Mouse (Mus musculus): ENCODE measurements around the gene Chtf18. TPM values are rescaled to one million over a fixed set of nuclear protein-coding genes. Genes with fewer than 3 reads are reported as not detected.
"Not testable (repeated sequence)": the region's sequence is repeated elsewhere in the genome, so short reads cannot be mapped to it uniquely, and the experiment has no call there.

Gene Chtf18
- polyA plus RNA-seq, 1 experiment from 2014 or later = 24.8 TPM

DNA sequence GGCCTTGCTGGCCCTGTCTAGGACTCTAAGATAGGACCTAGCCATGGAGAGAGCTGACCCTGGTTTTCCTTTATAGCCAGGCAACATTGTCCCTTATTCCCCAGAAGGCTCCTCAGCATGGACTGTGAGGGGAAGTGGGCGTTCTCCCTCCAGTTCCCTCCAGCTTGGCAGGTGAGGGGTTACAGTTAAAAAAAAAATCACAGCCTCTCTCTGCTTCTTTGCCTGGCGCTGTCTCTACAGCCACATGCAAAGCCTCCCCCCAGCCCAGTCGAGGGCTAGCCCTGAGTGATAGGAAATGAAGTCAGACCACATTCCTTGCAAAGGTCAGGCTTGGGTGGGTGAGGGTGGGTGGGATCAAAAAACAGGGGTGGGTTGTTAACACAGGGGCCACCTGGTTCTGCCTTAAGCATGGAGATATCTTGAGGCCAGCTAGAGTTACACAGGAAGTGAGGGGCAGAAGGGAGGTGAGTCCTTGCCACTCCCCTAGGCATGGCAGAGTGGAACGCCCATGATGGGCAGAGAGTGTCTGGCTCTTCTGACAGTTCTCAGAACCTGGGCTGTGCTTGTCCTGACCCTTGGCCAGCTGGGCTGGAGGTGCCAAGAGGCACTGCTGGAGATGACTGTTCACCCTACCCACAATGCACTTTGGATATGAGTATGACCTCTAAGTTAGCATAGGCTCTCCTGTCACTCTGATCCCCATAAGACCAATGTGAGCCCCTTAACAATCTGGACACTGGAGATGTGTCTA is 28.6 kb upstream of the Chtf18 start:
- Histone ChIP-seq H3K9me3 (replicated peaks) (no peaks in the 10 kb centered on the region), H3K4me3 (replicated peaks) (no peak overlapping the region), H3K4me2 (no peak overlapping the region), H3K36me3 (no peaks in the 10 kb centered on the region), H3K27ac (no peak overlapping the region), H3K4me1 (replicated peaks) (no peaks in the 10 kb centered on the region), H3K9ac (no peak overlapping the region), H3K27me3 (0 out of 2 replicates have a peak, but pooled peaks cover 3% of the 10 kb centered on the region)
- no peak for DNase-seq
- 22% methylated on average over 4 of the region's 4 CpGs for WGBS (ENCODE audit: insufficient replicate concordance)
- no peak for ATAC-seq (ENCODE audit: low read depth)

DNA sequence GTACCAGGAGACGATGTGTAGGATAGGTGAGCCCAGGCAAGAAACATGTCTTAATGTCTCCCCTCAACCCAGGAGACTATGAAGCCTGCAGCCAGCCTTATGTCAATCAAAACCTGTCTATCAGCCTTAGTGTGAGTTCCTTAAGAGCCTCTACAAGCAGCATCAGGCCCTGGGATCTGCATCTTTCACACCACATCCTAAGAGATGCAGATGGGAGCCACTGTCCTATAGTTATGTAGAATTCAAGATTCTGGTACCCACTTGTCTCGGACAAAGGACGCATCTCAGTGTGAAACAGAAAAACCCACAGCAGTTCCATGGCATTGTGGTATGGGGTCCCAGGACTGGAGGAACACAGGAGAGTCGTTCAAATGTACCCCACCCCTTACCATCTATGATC is 27.9 kb upstream of the Chtf18 start:
- H3K9me3 ChIP-seq (replicated peaks) = no peaks in the 10 kb centered on the region
- no peak for ATAC-seq (ENCODE audit: low read depth)

DNA sequence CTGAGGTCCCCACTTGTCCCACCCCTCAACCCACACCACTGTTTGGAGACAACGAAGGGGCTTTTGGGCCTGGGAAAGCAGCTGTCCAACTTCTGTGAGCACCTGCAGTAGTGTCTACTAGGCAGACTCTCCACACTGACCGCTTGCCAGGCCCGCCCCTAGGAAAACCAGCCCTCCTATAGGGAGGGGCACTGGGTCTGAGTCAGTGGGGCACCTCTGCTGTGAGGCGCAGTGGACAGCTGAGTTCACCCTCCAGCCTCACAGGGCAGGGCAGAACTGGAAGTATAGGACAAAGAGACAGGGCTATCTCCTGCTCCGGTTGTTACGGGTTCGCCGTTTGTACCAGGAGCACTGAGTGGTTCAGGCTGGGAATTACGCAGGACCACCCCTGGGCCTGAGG is 27.0 kb upstream of the Chtf18 start, which contains the start of gene Msln:
Gene Msln (minus strand): TSS at position 138 of the 400 bp plus-strand sequence.
- Histone ChIP-seq H3K4me2 (no peak within 1 kb of the TSS), H3K36me3 (no peaks in the 10 kb centered on the region), H3K27ac (no peak within 1 kb of the TSS), H3K9ac (no peak within 1 kb of the TSS), H3K4me3 (replicated peaks) (no peak within 1 kb of the TSS), H3K27me3 (0 out of 2 replicates have a peak, but pooled peaks cover 5% of the 10 kb centered on the region), H3K9me3 (replicated peaks) (no peaks in the 10 kb centered on the region), H3K4me1 (replicated peaks) (no peaks in the 10 kb centered on the region)
- 72% methylated on average over 9 of the region's 9 CpGs for WGBS (ENCODE audit: insufficient replicate concordance)
- DNase-seq = no peak
- no peak for ATAC-seq (ENCODE audit: low read depth)

More for the DNA sequence above, 27.9 kb upstream of the Chtf18 start:
- H3K27ac ChIP-seq = no peak overlapping the region
- H3K36me3 ChIP-seq = no peaks in the 10 kb centered on the region
- H3K4me3 ChIP-seq (replicated peaks) = no peak overlapping the region
- 57% methylated on average over 4 of the region's 4 CpGs for WGBS (ENCODE audit: insufficient replicate concordance)
- H3K27me3 ChIP-seq = 0 out of 2 replicates have a peak, but pooled peaks cover 3% of the 10 kb centered on the region
- DNase-seq = no peak
- H3K4me2 ChIP-seq = no peak overlapping the region
- H3K4me1 ChIP-seq (replicated peaks) = no peaks in the 10 kb centered on the region
- H3K9ac ChIP-seq = no peak overlapping the region

DNA sequence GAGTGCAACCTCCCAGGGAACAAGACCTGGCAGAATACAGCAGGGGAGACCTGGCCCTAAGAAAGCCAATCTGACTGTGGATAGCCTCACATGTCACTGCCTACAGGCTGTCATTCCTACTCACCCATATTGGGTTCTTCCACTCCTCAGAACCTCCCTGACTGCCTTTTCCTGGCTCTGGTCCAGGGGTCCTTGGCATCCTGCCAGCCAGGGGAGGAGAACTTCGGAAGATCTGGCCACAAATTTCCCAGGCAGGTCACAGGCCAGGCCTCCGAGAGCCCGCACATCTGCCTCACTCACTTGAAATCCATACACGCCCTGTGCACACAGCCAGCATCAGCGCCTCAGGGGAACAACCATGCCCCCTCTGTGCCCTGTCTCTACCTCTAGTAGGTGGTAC is 24.2 kb upstream of the Chtf18 start:
- no peak overlapping the region for H3K9ac ChIP-seq
- no peak overlapping the region for H3K4me3 ChIP-seq (replicated peaks)
- no peak overlapping the region for H3K27ac ChIP-seq
- no peak for DNase-seq
- 0 out of 2 replicates have a peak, but pooled peaks cover 5% of the 10 kb centered on the region for H3K27me3 ChIP-seq
- H3K36me3 ChIP-seq = no peaks in the 10 kb centered on the region
- 50% methylated on average over 5 of the region's 5 CpGs for WGBS (ENCODE audit: insufficient replicate concordance)
- no peaks in the 10 kb centered on the region for H3K4me1 ChIP-seq (replicated peaks)
- no peaks in the 10 kb centered on the region for H3K9me3 ChIP-seq (replicated peaks)
- no peak for ATAC-seq (ENCODE audit: low read depth)
- H3K4me2 ChIP-seq = no peak overlapping the region

DNA sequence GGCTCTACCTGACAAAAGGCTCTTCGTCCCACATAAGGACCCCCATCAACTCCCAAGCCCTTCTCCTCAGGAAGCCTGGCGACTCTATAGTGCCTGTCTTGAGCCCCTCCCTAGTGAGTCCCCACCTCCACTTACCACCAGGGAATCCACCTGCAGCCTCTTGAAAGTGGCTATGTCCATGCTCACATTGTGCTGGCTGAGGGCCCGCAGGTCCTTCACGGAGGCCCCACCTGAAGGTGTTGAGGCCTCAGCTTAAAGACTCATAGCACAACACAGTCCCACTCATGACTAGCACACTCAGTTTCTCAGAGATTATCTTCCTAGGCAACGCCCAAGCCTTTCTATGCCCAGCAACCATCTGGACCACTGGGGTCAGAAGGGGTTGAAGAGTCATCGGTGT is 22.1 kb upstream of the Chtf18 start:
- Histone ChIP-seq H3K4me1 (replicated peaks) (no peaks in the 10 kb centered on the region), H3K36me3 (no peaks in the 10 kb centered on the region), H3K9me3 (replicated peaks) (no peaks in the 10 kb centered on the region), H3K27ac (no peak overlapping the region), H3K27me3 (0 out of 2 replicates have a peak, but pooled peaks cover 5% of the 10 kb centered on the region), H3K4me3 (replicated peaks) (no peak overlapping the region), H3K4me2 (no peak overlapping the region), H3K9ac (no peak overlapping the region)
- ATAC-seq (ENCODE audit: low read depth) (no peak), DNase-seq (no peak)
- 62% methylated on average over 6 of the region's 6 CpGs for WGBS (ENCODE audit: insufficient replicate concordance)

DNA sequence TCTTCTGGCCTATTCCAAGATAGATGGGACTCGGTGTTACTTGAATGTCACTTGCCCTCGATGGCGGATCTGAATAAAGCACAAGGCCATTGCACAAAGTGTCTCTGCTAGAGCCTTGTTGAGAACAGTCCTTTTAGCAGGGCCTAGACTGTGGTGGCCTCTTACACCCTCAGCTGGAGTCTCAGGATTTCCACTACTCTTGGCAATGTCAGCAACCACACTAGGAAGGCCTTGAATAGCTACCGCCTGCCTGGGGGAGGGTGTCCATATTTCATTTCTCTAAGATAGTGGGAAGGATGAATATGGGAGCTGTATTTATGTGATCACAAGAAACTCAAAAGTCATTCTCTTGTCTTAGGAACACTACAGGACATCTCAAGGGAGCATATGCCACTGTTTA is 21.0 kb upstream of the Chtf18 start:
- H3K4me2 ChIP-seq = no peak overlapping the region
- H3K4me3 ChIP-seq (replicated peaks) = no peak overlapping the region
- no peaks in the 10 kb centered on the region for H3K4me1 ChIP-seq (replicated peaks)
- no peak overlapping the region for H3K27ac ChIP-seq
- 75% methylated on average over 4 of the region's 4 CpGs for WGBS (ENCODE audit: insufficient replicate concordance)
- no peaks in the 10 kb centered on the region for H3K9me3 ChIP-seq (replicated peaks)
- DNase-seq (no peak), ATAC-seq (ENCODE audit: low read depth) (no peak)
- no peaks in the 10 kb centered on the region for H3K36me3 ChIP-seq
- H3K9ac ChIP-seq = no peak overlapping the region
- 0 out of 2 replicates have a peak, but pooled peaks cover 3% of the 10 kb centered on the region for H3K27me3 ChIP-seq

DNA sequence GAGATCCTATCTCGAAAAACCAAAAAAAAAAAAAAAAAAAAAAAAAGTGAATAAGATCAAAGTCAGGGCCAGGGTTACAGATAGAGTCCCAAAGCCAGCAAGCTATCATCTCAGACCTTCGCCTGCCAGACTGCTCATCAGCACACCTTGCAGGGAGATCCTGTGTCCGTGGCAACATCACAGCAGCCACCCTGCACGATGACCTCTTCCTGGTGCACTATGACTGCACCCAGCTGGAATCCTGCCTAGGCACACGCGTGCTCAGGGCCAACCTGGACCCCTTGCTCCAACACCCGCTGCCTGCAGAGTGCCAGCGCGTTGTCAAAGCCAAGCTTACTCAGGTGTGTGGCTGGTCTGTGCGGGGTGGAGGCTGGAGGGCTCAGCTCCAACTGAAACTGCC is 17.1 kb upstream of the Chtf18 start:
- no peak overlapping the region for H3K4me3 ChIP-seq (replicated peaks)
- no peak overlapping the region for H3K4me2 ChIP-seq
- H3K27me3 ChIP-seq = 0 out of 2 replicates have a peak, but pooled peaks cover 1% of the 10 kb centered on the region
- H3K9me3 ChIP-seq (replicated peaks) = no peaks in the 10 kb centered on the region
- H3K4me1 ChIP-seq (replicated peaks) = no peaks in the 10 kb centered on the region
- no peak for DNase-seq
- no peak overlapping the region for H3K27ac ChIP-seq
- no peaks in the 10 kb centered on the region for H3K36me3 ChIP-seq
- no peak for ATAC-seq (ENCODE audit: low read depth)
- no peak overlapping the region for H3K9ac ChIP-seq
- WGBS (ENCODE audit: insufficient replicate concordance) = 50% methylated on average over 10 of the region's 10 CpGs

DNA sequence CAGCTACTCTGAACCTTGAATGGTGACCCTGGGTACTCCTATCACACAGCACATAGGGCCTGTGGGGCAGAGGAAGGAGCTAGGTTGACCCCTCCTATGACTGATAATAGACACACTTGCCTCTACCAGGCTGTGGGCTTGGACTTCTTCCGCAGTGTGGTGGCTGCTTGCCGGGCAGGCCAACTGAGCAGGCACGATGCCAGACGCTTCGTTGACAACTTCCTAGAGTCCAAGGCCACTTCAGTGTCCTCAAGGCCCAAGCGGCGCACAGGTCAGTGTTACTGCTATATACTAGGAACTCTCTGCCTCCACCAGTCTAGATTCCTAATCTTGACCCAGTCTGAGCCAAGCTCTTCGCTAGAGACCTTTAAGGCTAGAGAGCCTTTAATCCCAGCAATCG is 16.6 kb upstream of the Chtf18 start:
- H3K9me3 ChIP-seq (replicated peaks) = no peaks in the 10 kb centered on the region
- DNase-seq = no peak
- H3K4me2 ChIP-seq = no peak overlapping the region
- 79% methylated on average over 9 of the region's 9 CpGs for WGBS (ENCODE audit: insufficient replicate concordance)
- no peak overlapping the region for H3K9ac ChIP-seq
- H3K27me3 ChIP-seq = no peaks in the 10 kb centered on the region
- H3K27ac ChIP-seq = no peak overlapping the region
- no peaks in the 10 kb centered on the region for H3K4me1 ChIP-seq (replicated peaks)
- no peak for ATAC-seq (ENCODE audit: low read depth)
- H3K36me3 ChIP-seq = no peaks in the 10 kb centered on the region
- H3K4me3 ChIP-seq (replicated peaks) = no peak overlapping the region

DNA sequence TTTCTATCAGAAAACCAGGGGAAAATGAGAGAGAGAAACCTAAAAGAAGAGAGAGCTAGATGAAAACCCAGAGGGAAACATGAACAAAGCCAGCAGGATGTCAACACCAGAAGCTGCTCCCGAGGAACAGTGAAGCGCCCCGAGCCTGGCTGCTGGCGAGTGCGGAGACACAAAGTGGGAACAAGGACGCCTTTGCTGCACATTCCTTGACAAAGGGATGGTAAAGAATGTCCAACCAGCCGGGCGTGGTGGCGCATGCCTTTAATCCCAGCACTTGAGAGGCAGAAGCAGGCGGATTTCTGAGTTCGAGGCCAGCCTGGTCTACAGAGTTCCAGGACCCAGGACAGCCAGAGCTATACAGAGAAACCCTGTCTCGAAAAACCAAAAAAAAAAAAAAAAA is 14.3 kb upstream of the Chtf18 start:
- not testable (repeated sequence) for H3K4me2 ChIP-seq; H3K4me1 ChIP-seq (replicated peaks); H3K36me3 ChIP-seq; H3K4me3 ChIP-seq (replicated peaks); H3K27ac ChIP-seq; H3K9ac ChIP-seq; H3K27me3 ChIP-seq; H3K9me3 ChIP-seq (replicated peaks); DNase-seq; ATAC-seq (ENCODE audit: low read depth)
- WGBS (ENCODE audit: insufficient replicate concordance) = 54% methylated on average over 12 of the region's 12 CpGs

DNA sequence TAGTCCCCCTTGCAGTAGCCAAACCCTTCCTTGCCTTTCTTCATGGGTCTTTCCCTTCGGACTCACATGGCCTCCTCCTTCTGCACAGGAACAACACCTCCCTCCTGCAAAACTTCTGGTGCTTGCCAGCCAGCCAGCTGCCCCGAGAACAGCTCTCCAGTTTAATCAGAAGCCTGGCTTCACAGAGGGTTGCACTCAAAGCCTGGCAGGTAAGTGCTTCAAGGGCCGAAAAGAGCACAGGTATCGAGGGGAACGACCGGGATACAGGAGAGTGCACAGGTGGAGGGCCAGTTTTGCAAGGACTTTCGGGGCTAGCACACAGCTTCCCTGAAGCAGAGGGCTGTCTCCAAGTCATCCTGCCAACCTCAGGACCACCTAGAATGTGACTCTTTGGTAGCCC is 11.6 kb upstream of the Chtf18 start:
- WGBS (ENCODE audit: insufficient replicate concordance) = 58% methylated on average over 7 of the region's 7 CpGs
- ATAC-seq (ENCODE audit: low read depth) = no peak

DNA sequence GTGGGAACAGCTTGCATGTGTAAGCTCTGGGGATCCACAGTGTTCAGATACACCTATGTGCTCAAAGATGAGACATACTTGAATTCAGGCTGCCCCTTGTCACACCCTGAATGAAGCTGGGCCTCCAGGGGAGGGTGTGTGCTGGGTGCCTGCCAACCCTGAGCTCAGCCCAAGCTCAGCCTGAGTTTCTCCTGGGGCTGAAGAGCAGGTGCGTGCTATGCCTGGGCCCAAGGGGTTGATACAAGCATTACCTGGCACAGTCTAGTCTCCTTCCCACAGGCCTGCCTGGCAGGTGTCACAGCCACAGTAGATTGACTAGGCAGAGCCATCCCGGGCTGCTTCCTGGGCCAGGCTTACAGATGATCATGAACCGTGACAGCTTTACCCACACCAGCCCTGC is 8.5 kb upstream of the Chtf18 start, which contains the start of gene Mslnl:
Gene Mslnl (plus strand): TSS at position 298 of the 400 bp plus-strand sequence.
- H3K9me3 ChIP-seq (replicated peaks) = no peaks in the 10 kb centered on the region
- ATAC-seq (ENCODE audit: low read depth) = no peak
- no peak within 1 kb of the TSS for H3K4me3 ChIP-seq (replicated peaks)
- H3K4me2 ChIP-seq = no peak within 1 kb of the TSS
- DNase-seq = no peak
- H3K27ac ChIP-seq = no peak within 1 kb of the TSS
- no peaks in the 10 kb centered on the region; the same call in 1 of the 2 replicates for H3K36me3 ChIP-seq
- no peak within 1 kb of the TSS for H3K9ac ChIP-seq
- 66% methylated on average over 3 of the region's 3 CpGs for WGBS (ENCODE audit: insufficient replicate concordance)
- 0 out of 2 replicates have a peak, but pooled peaks cover 3% of the 10 kb centered on the region for H3K27me3 ChIP-seq
- 0 out of 2 replicates have a peak, but pooled peaks cover 5% of the 10 kb centered on the region for H3K4me1 ChIP-seq (replicated peaks)

More for the DNA sequence above, 11.6 kb upstream of the Chtf18 start:
- Histone ChIP-seq H3K27me3 (0 out of 2 replicates have a peak, but pooled peaks cover 3% of the 10 kb centered on the region), H3K36me3 (no peaks in the 10 kb centered on the region), H3K9ac (no peak overlapping the region), H3K27ac (no peak overlapping the region), H3K4me2 (no peak overlapping the region), H3K9me3 (replicated peaks) (no peaks in the 10 kb centered on the region), H3K4me3 (replicated peaks) (no peak overlapping the region), H3K4me1 (replicated peaks) (no peaks in the 10 kb centered on the region)
- DNase-seq = no peak

DNA sequence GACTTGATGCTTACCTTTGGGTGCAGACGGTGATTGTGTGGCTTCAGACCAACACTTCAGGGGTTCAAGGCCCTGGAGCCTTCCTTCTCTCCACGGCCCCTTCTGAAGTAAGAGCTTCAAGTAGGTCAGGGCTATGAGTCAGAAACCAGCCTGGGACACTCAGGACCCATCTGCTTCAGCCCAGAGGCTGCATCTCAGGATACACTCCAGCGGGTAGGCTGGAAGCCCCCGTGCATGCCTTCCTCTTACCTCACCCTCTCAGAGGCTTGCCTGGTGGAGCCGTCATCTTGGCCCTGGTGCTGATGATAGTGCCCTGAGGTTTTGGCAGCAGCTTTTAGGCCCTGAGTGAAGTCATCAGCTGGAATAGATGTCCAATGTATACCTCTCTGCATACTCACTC is 8.0 kb upstream of the Chtf18 start:
- 67% methylated on average over 5 of the region's 5 CpGs for WGBS (ENCODE audit: insufficient replicate concordance)
- H3K4me1 ChIP-seq (replicated peaks) = 0 out of 2 replicates have a peak, but pooled peaks cover 5% of the 10 kb centered on the region
- no peak overlapping the region for H3K4me3 ChIP-seq (replicated peaks)
- ATAC-seq (ENCODE audit: low read depth) (no peak), DNase-seq (no peak)
- H3K4me2 ChIP-seq = no peak overlapping the region
- H3K36me3 ChIP-seq = no peaks in the 10 kb centered on the region; the same call in 1 of the 2 replicates
- H3K9ac ChIP-seq = no peak overlapping the region
- H3K27me3 ChIP-seq = 0 out of 2 replicates have a peak, but pooled peaks cover 3% of the 10 kb centered on the region
- H3K27ac ChIP-seq = no peak overlapping the region
- H3K9me3 ChIP-seq (replicated peaks) = no peaks in the 10 kb centered on the region
